Mouse (Mus musculus) ES-E14 (cell line): ENCODE measurements around the gene Edn1.

ENCODE experiments used
- CHD2 ChIP-seq: IDR thresholded peaks from 2 replicates; pipeline ENCODE4 v1.6.1; 2014; ENCODE audit warnings: mild to moderate bottlenecking, low read depth, low read length, inconsistent platforms
- ZC3H11A ChIP-seq: IDR thresholded peaks from 2 replicates; pipeline ENCODE4 v1.6.1; 2012; ENCODE audit warnings: low read depth, mild to moderate bottlenecking, inconsistent platforms, low read length, borderline replicate concordance

- TF ChIP-seq CHD2 = no peak
- no peak for TF ChIP-seq ZC3H11A
These were observed 935 bp downstream of the Edn1 start for GRCm38 (mm10) chr13:42301961-42302861.
